In genomic region chr15:89430341-89430740, GRCm38 (mm10) we compare ENCODE assay signal across 8 mouse cellular contexts. TPM values are rescaled to one million over a fixed set of nuclear protein-coding genes. Genes with fewer than 3 reads are reported as not detected.
DNase-seq lines count a peak whose midpoint lies in the region; ATAC-seq and TF ChIP-seq lines count a peak whose summit lies in the region.

No protein-coding gene starts in this region.

- H3K9me3 ChIP-seq in kidney, embryonic 15.5 days (replicated peaks), result no peaks in the 10 kb centered on the region
- H3K9me3 ChIP-seq in MEL (replicated peaks; ENCODE audit: insufficient read depth, low read length), result no peaks in the 10 kb centered on the region
- H3K9me3 ChIP-seq in limb, embryonic 15.5 days, result no peaks in the 10 kb centered on the region
- H3K9me3 ChIP-seq in stomach, embryonic 16.5 days (replicated peaks; ENCODE audit: control insufficient read depth, low read length), result no peaks in the 10 kb centered on the region

- no peaks in the 10 kb centered on the region; the same call in 1 of the 2 replicates for H3K79me2 ChIP-seq in MEL (ENCODE audit: control insufficient read depth, insufficient read depth, low read length, poor library complexity)

- TF ChIP-seq CTCF in MEL (IDR thresholded peaks at IDR 0.05 in 2 of 3, conservative IDR thresholded peaks at IDR 0.05 in 1 of 3; ENCODE audit: control insufficient read depth in 1 of 3, insufficient read depth in 1 of 3, low read depth in 2 of 3, low read length in 3 of 3, poor library complexity in 1 of 3, severe bottlenecking in 1 of 3), result peak in 2 of 3 experiments; percentile 17 to 27; a peak in 2 of 6 replicates
- TF ChIP-seq CTCF in embryonic fibroblast, embryonic 13.5 days (IDR thresholded peaks at IDR 0.05; ENCODE audit: borderline replicate concordance, insufficient read depth, low read length), result no peak

- H3K27ac ChIP-seq in kidney, embryonic 15.5 days, result peak overlapping the region; percentile 99
- H3K27ac ChIP-seq in MEL (ENCODE audit: control insufficient read depth, low read depth, low read length), result peak overlapping the region; percentile 94
- H3K27ac ChIP-seq in embryonic fibroblast, embryonic 13.5 days (ENCODE audit: insufficient read depth, low read length), result peak overlapping the region; percentile 25
- peak overlapping the region; percentile 96 for H3K27ac ChIP-seq in limb, embryonic 15.5 days
- H3K27ac ChIP-seq in stomach, embryonic 16.5 days (ENCODE audit: low read length), result peak overlapping the region; percentile 97

- no peaks in the 10 kb centered on the region for H3K27me3 ChIP-seq in kidney, embryonic 15.5 days
- H3K27me3 ChIP-seq in MEL (ENCODE audit: control insufficient read depth in 1 of 2, insufficient read depth in 2 of 2, low read length in 2 of 2), result no peaks in the 10 kb centered on the region
- no peaks in the 10 kb centered on the region for H3K27me3 ChIP-seq in limb, embryonic 15.5 days
- no peaks in the 10 kb centered on the region for H3K27me3 ChIP-seq in stomach, embryonic 16.5 days (ENCODE audit: control insufficient read depth, insufficient read depth, low read length)

- peaks cover 27% of the 10 kb centered on the region for H3K4me1 ChIP-seq in kidney, embryonic 15.5 days
- peaks cover 0 to 9% of the 10 kb centered on the region in 2 experiments; a peak in 1 of 4 replicates for H3K4me1 ChIP-seq in MEL (ENCODE audit: control insufficient read depth in 1 of 2, insufficient read depth in 2 of 2, low read length in 2 of 2)
- no peaks in the 10 kb centered on the region for H3K4me1 ChIP-seq in embryonic fibroblast, embryonic 13.5 days (ENCODE audit: control insufficient read depth, insufficient read depth, low read length)
- H3K4me1 ChIP-seq in limb, embryonic 15.5 days, result peaks cover 14% of the 10 kb centered on the region
- peaks cover 7% of the 10 kb centered on the region; the same call in 1 of the 2 replicates for H3K4me1 ChIP-seq in stomach, embryonic 16.5 days (ENCODE audit: control insufficient read depth, insufficient read depth, low read length)

- peak overlapping the region; percentile 92 for H3K4me3 ChIP-seq in kidney, embryonic 15.5 days (replicated peaks)
- H3K4me3 ChIP-seq in MEL (ENCODE audit: control insufficient read depth in 1 of 2, insufficient read depth in 1 of 2, low read depth in 2 of 2, low read length in 2 of 2), result peak overlapping the region; percentile 75 to 84
- peak overlapping the region; percentile 62 for H3K4me3 ChIP-seq in embryonic fibroblast, embryonic 13.5 days (ENCODE audit: insufficient read depth, low read length)
- peak overlapping the region; percentile 79 for H3K4me3 ChIP-seq in limb, embryonic 15.5 days
- H3K4me3 ChIP-seq in stomach, embryonic 16.5 days (replicated peaks; ENCODE audit: low read length), result peak overlapping the region; percentile 92

- DNase-seq in kidney, adult 18-20 months, result no peak
- peak; percentile 70 for DNase-seq in MEL (ENCODE audit: low read depth, low spot score)
- no peak for DNase-seq in left cerebral cortex, adult 8-10 months (ENCODE audit: low spot score in 2 of 2)
- no peak for DNase-seq in adrenal gland, postnatal 10 days

- TF ChIP-seq RAD21 in MEL (IDR thresholded peaks at IDR 0.05; ENCODE audit: low read depth, low read length), result peak; percentile 12

- peak overlapping the region; percentile 81 for H3K9ac ChIP-seq in kidney, embryonic 15.5 days
- H3K9ac ChIP-seq in MEL (ENCODE audit: control insufficient read depth, low read depth, low read length, poor library complexity, severe bottlenecking), result peak overlapping the region; percentile 88
- 0 out of 2 replicates have a peak overlapping the region, but pooled peaks have one; percentile 67 for H3K9ac ChIP-seq in limb, embryonic 15.5 days
- H3K9ac ChIP-seq in stomach, embryonic 16.5 days (ENCODE audit: low read length), result peak overlapping the region; percentile 82

- peak overlapping the region; percentile 94 for H3K4me2 ChIP-seq in kidney, embryonic 15.5 days
- H3K4me2 ChIP-seq in limb, embryonic 15.5 days, result peak overlapping the region; percentile 85
- H3K4me2 ChIP-seq in stomach, embryonic 16.5 days (ENCODE audit: low read depth, low read length), result peak overlapping the region; percentile 70

- no peak for TF ChIP-seq POLR2A in MEL (IDR thresholded peaks at IDR 0.05; ENCODE audit: control insufficient read depth in 1 of 2, insufficient read depth in 1 of 2, low read depth in 1 of 2, low read length in 2 of 2, poor library complexity in 1 of 2)
- TF ChIP-seq POLR2A in embryonic fibroblast, embryonic 13.5 days (IDR thresholded peaks at IDR 0.05; ENCODE audit: low read depth, low read length), result no peak

- ATAC-seq in kidney, embryonic 15.5 days (replicated peaks; ENCODE audit: low FRiP score), result no peak
- ATAC-seq in limb, embryonic 15.5 days (ENCODE audit: insufficient number of reproducible peaks, low FRiP score, low TSS enrichment, low read depth), result no peak
- no peak for ATAC-seq in stomach, embryonic 16.5 days (ENCODE audit: insufficient read depth, low FRiP score)

- peaks cover 27% of the 10 kb centered on the region for H3K36me3 ChIP-seq in kidney, embryonic 15.5 days
- peaks cover 0 to 5% of the 10 kb centered on the region in 2 experiments; a peak in 2 of 4 replicates for H3K36me3 ChIP-seq in MEL (ENCODE audit: control insufficient read depth in 1 of 2, insufficient read depth in 2 of 2, low read length in 2 of 2)
- peaks cover 23% of the 10 kb centered on the region for H3K36me3 ChIP-seq in limb, embryonic 15.5 days
- 0 out of 2 replicates have a peak, but pooled peaks cover 5% of the 10 kb centered on the region for H3K36me3 ChIP-seq in stomach, embryonic 16.5 days (ENCODE audit: control insufficient read depth, insufficient read depth, low read length)

- no peak for TF ChIP-seq EP300 in MEL (IDR thresholded peaks at IDR 0.05; ENCODE audit: low read depth in 1 of 2, low read length in 2 of 2)

- WGBS in kidney, embryonic 15.5 days, result 44% methylated on average over 6 of the region's 6 CpGs
- WGBS in limb, embryonic 15.5 days, result 50% methylated on average over 6 of the region's 6 CpGs
- WGBS in stomach, embryonic 16.5 days, result 45% methylated on average over 6 of the region's 6 CpGs

RNA-seq across cellular contexts. Expression of gene Chkb, which starts 0.6 kb away (rescaled TPM):
- polyA plus RNA-seq in kidney, embryonic 15.5 days (2015; fragmentation: Nextera tagmentation; extraction: Ambion mirVana), result 57.2 and 62.0 TPM in 2 replicates
- 19.3 and 19.5 TPM in 2 replicates for total RNA-seq in MEL (2012; rRNA removed)
- polyA plus RNA-seq in MEL (2012; ENCODE audit: insufficient read depth in 1 of 2, insufficient read length in 2 of 2, low read depth in 1 of 2, low replicate concordance in 2 of 2, missing spikeins in 1 of 2), result 10 to 100 TPM in 1 of 2 experiments, not detected in 1; 51.3 TPM
- polyA plus RNA-seq in embryonic fibroblast, embryonic 13.5 days (2011; ENCODE audit: insufficient read length, low read depth, missing spikeins), result 29.4 and 33.1 TPM in 2 replicates
- polyA plus RNA-seq in limb, embryonic 15.5 days (2015; fragmentation: Nextera tagmentation; extraction: Ambion mirVana), result 53.0 and 55.5 TPM in 2 replicates
- polyA plus RNA-seq in stomach, embryonic 16.5 days (2015; fragmentation: Nextera tagmentation; extraction: Ambion mirVana), result 42.2 and 49.2 TPM in 2 replicates
- 10 to 100 TPM; 37.4 to 49.3 (median 42.9) TPM for total RNA-seq in left cerebral cortex, adult 8-10 months (2022)
- 100 to 1,000 TPM; 106 to 128 TPM for total RNA-seq in adrenal gland, postnatal 10 days (2021)

RNA-seq across cellular contexts. Expression of gene Gm44502, which starts 0.8 kb away (rescaled TPM):
- 0.15 TPM in 1 of 2 replicates, not detected in the other for polyA plus RNA-seq in kidney, embryonic 15.5 days (2015; fragmentation: Nextera tagmentation; extraction: Ambion mirVana)
- total RNA-seq in MEL (2012; rRNA removed), result not detected in 2 replicates
- polyA plus RNA-seq in MEL (2012; ENCODE audit: insufficient read depth in 1 of 2, insufficient read length in 2 of 2, low read depth in 1 of 2, low replicate concordance in 2 of 2, missing spikeins in 1 of 2), result not detected
- 1.6 TPM in 1 of 2 replicates, not detected in the other for polyA plus RNA-seq in embryonic fibroblast, embryonic 13.5 days (2011; ENCODE audit: insufficient read length, low read depth, missing spikeins)
- 0.16 TPM in 1 of 2 replicates, not detected in the other for polyA plus RNA-seq in limb, embryonic 15.5 days (2015; fragmentation: Nextera tagmentation; extraction: Ambion mirVana)
- not detected in 2 replicates for polyA plus RNA-seq in stomach, embryonic 16.5 days (2015; fragmentation: Nextera tagmentation; extraction: Ambion mirVana)
- total RNA-seq in left cerebral cortex, adult 8-10 months (2022), result under 1 TPM in 1 of 4 experiments, not detected in 3; 0.37 TPM
- total RNA-seq in adrenal gland, postnatal 10 days (2021), result 1 to 10 TPM; 5.6 to 9.2 TPM

RNA-seq across cellular contexts. Expression of gene C730034F03Rik, which starts 1.0 kb away (rescaled TPM):
- 3.7 and 3.8 TPM in 2 replicates for polyA plus RNA-seq in kidney, embryonic 15.5 days (2015; fragmentation: Nextera tagmentation; extraction: Ambion mirVana)
- total RNA-seq in MEL (2012; rRNA removed), result 2.5 and 3.8 TPM in 2 replicates
- 1 to 10 TPM in 1 of 2 experiments, not detected in 1; 1.6 TPM for polyA plus RNA-seq in MEL (2012; ENCODE audit: insufficient read depth in 1 of 2, insufficient read length in 2 of 2, low read depth in 1 of 2, low replicate concordance in 2 of 2, missing spikeins in 1 of 2)
- polyA plus RNA-seq in embryonic fibroblast, embryonic 13.5 days (2011; ENCODE audit: insufficient read length, low read depth, missing spikeins), result 1.3 and 1.4 TPM in 2 replicates
- polyA plus RNA-seq in limb, embryonic 15.5 days (2015; fragmentation: Nextera tagmentation; extraction: Ambion mirVana), result 2.1 and 3.5 TPM in 2 replicates
- 2.8 and 3.5 TPM in 2 replicates for polyA plus RNA-seq in stomach, embryonic 16.5 days (2015; fragmentation: Nextera tagmentation; extraction: Ambion mirVana)
- total RNA-seq in left cerebral cortex, adult 8-10 months (2022), result 1 to 10 TPM; 1.4 to 2.2 (median 1.5) TPM
- total RNA-seq in adrenal gland, postnatal 10 days (2021), result 1 to 10 TPM; 2.5 to 3.5 TPM

RNA-seq across cellular contexts. Expression of gene Cpt1b, which starts 4.7 kb away (rescaled TPM):
- 3.9 and 4.4 TPM in 2 replicates for polyA plus RNA-seq in kidney, embryonic 15.5 days (2015; fragmentation: Nextera tagmentation; extraction: Ambion mirVana)
- total RNA-seq in MEL (2012; rRNA removed), result 0.92 and 1.4 TPM in 2 replicates
- polyA plus RNA-seq in MEL (2012; ENCODE audit: insufficient read depth in 1 of 2, insufficient read length in 2 of 2, low read depth in 1 of 2, low replicate concordance in 2 of 2, missing spikeins in 1 of 2), result 1 to 10 TPM in 1 of 2 experiments, not detected in 1; 2.0 TPM
- 2.2 TPM in 1 of 2 replicates, not detected in the other for polyA plus RNA-seq in embryonic fibroblast, embryonic 13.5 days (2011; ENCODE audit: insufficient read length, low read depth, missing spikeins)
- 0.91 and 6.1 TPM in 2 replicates for polyA plus RNA-seq in limb, embryonic 15.5 days (2015; fragmentation: Nextera tagmentation; extraction: Ambion mirVana)
- 0.52 and 4.8 TPM in 2 replicates for polyA plus RNA-seq in stomach, embryonic 16.5 days (2015; fragmentation: Nextera tagmentation; extraction: Ambion mirVana)
- total RNA-seq in left cerebral cortex, adult 8-10 months (2022), result 1 to 10 TPM; 1.2 to 2.2 (median 1.5) TPM
- 100 to 1,000 TPM; 554 to 660 TPM for total RNA-seq in adrenal gland, postnatal 10 days (2021)

RNA-seq across cellular contexts. Expression of gene Syce3, which starts 20.0 kb away (rescaled TPM):
- not detected in 2 replicates for polyA plus RNA-seq in kidney, embryonic 15.5 days (2015; fragmentation: Nextera tagmentation; extraction: Ambion mirVana)
- 0.82 and 1.5 TPM in 2 replicates for total RNA-seq in MEL (2012; rRNA removed)
- polyA plus RNA-seq in MEL (2012; ENCODE audit: insufficient read depth in 1 of 2, insufficient read length in 2 of 2, low read depth in 1 of 2, low replicate concordance in 2 of 2, missing spikeins in 1 of 2), result 1 to 10 TPM in 1 of 2 experiments, not detected in 1; 1.4 TPM
- polyA plus RNA-seq in embryonic fibroblast, embryonic 13.5 days (2011; ENCODE audit: insufficient read length, low read depth, missing spikeins), result not detected in 2 replicates
- polyA plus RNA-seq in limb, embryonic 15.5 days (2015; fragmentation: Nextera tagmentation; extraction: Ambion mirVana), result not detected in 2 replicates
- polyA plus RNA-seq in stomach, embryonic 16.5 days (2015; fragmentation: Nextera tagmentation; extraction: Ambion mirVana), result not detected in 2 replicates
- not detected for total RNA-seq in left cerebral cortex, adult 8-10 months (2022)
- not detected for total RNA-seq in adrenal gland, postnatal 10 days (2021)

Comparison
In these comparisons a context has a peak if more than half of its experiments do, and no peak if none do; other contexts are left out.
1. H3K27ac ChIP-seq: peak in every context shown above with its lines; median percentile 99 in kidney, embryonic 15.5 days; 97 in stomach, embryonic 16.5 days; 96 in limb, embryonic 15.5 days; 94 in MEL; 25 in embryonic fibroblast, embryonic 13.5 days.